Mouse (Mus musculus) left cerebral cortex, postnatal 25 days (tissue): ENCODE measurements at regions not wholly inside any gene's neighbourhood (a gene's known extent, or its start where the extent isn't known, plus 50 kb on each side); places are given as distances from the start of the nearest gene placed in this dataset.
A peak's percentile ranks its signal among the peaks of the same experiment; 100 is the strongest.

Experiments used
- DNase-seq, 2 experiments: peaks; one replicate each; pipeline ENCODE4 v3.0.0; 2022; ENCODE audit warnings: low spot score in 2 of 2, mixed read lengths in 1 of 2
- intact Hi-C: fragments of 180-260 bp; cut with DNase I; formaldehyde crosslinking; loops from one replicate; pipeline ENCODE4 v1.15.1; 2025

GRCm38 (mm10) chr3:54993761-54994160 is 61.5 kb downstream of the Ccna1 start:
- DNase-seq: peak in 1 of 2 experiments; percentile 80
- intact Hi-C loops: loop anchor here (5.0 kb wide), 1 partner anchor 61 kb away; no protein-coding TSS in a partner anchor

- intact Hi-C loops: loop anchor here (5.0 kb wide), 1 partner anchor 58 kb away; no protein-coding TSS in a partner anchor
- DNase-seq: no peak
These were observed 65.2 kb downstream of the Ccna1 start for GRCm38 (mm10) chr3:54990073-54990472.

GRCm38 (mm10) chr3:54989358-54989757 is 65.9 kb downstream of the Ccna1 start:
- DNase-seq: peak; percentile 31 to 65
- intact Hi-C loops: no loop called here

GRCm38 (mm10) chr3:54981488-54981887 is 65.8 kb upstream of the Sertm1 start:
- intact Hi-C loops: no loop called here
- DNase-seq: peak in 1 of 2 experiments; percentile 53

- intact Hi-C loops: no loop called here
- DNase-seq: no peak
These were observed 64.6 kb upstream of the Sertm1 start for GRCm38 (mm10) chr3:54980312-54980711.

- DNase-seq: no peak
- intact Hi-C loops: no loop called here
These were observed 49.8 kb upstream of the Sertm1 start for GRCm38 (mm10) chr3:54965512-54965911.
